Comparison of ENCODE assay signal across 24 mouse cellular contexts in the genomic region with DNA sequence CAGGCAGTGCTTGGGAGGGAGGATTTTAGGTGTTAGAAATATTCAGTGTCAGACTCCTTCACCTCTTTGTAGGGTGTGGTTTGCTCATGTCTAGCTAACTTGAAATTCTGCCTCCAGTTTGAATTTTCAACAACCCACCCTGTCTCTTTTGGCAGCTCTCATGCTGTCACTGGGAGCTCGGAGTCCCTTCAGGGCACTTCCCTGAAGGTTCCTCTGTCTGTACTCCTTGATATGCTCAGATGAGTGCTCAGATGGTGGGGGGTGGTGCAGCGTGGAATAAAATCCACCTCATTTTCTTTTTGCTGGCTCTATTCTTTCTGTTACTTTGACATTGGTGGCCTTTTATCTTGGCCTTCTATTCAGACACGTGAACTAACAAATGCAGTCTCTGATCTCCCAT.
"Had no signal": no experiment of that assay in that cellular context is flagged by ENCODE, and none has a peak within 500 bp of the region (broad histone marks: within the 10 kb centered on the region; RNA-seq: fewer than 3 reads in every experiment).

No protein-coding gene starts in this region.

- H3K27me3 ChIP-seq: limb, embryonic 13.5 days; liver, embryonic 12.5 days; liver, embryonic 15.5 days; lung, embryonic 15.5 days; megakaryocyte, embryonic 14.5 days; neural tube, embryonic 12.5 days; neural tube, embryonic 15.5 days; stomach, embryonic 15.5 days had no signal

- DNase-seq: kidney, adult 2 months; kidney, postnatal 10 days; kidney, postnatal 36 days; layer of hippocampus, adult 9-11 months; liver; lung, adult 18-20 months; lung, postnatal 10 days; lung, postnatal 36 days; right cerebral cortex, adult 18-20 months; right cerebral cortex, postnatal 14 days; right cerebral cortex, postnatal 4 days; thymus, adult 2 months; thymus, postnatal 14 days; thymus, postnatal 4 days had no signal

- ATAC-seq: intestine, postnatal 0 days; liver, embryonic 12.5 days had no signal

- H3K9me3 ChIP-seq: limb, embryonic 10.5 days; limb, embryonic 13.5 days; liver, embryonic 12.5 days; liver, embryonic 15.5 days; lung, embryonic 15.5 days; megakaryocyte, embryonic 14.5 days; neural tube, embryonic 12.5 days; neural tube, embryonic 15.5 days; stomach, embryonic 15.5 days had no signal

- H3K27ac ChIP-seq: limb, embryonic 10.5 days; limb, embryonic 13.5 days; liver, embryonic 12.5 days; liver, embryonic 15.5 days; lung, embryonic 15.5 days; neural tube, embryonic 12.5 days; neural tube, embryonic 15.5 days; stomach, embryonic 15.5 days had no signal

- H3K9ac ChIP-seq: limb, embryonic 13.5 days; liver, embryonic 12.5 days; liver, embryonic 15.5 days; lung, embryonic 15.5 days; neural tube, embryonic 12.5 days; neural tube, embryonic 15.5 days; stomach, embryonic 15.5 days had no signal

- H3K4me3 ChIP-seq: limb, embryonic 10.5 days; limb, embryonic 13.5 days; liver, embryonic 12.5 days; liver, embryonic 15.5 days; lung, embryonic 15.5 days; megakaryocyte, embryonic 14.5 days; neural tube, embryonic 12.5 days; neural tube, embryonic 15.5 days; stomach, embryonic 15.5 days had no signal

- H3K4me2 ChIP-seq: limb, embryonic 13.5 days; liver, embryonic 12.5 days; liver, embryonic 15.5 days; lung, embryonic 15.5 days; neural tube, embryonic 12.5 days; neural tube, embryonic 15.5 days; stomach, embryonic 15.5 days had no signal

- H3K4me1 ChIP-seq: limb, embryonic 10.5 days; limb, embryonic 13.5 days; liver, embryonic 12.5 days; liver, embryonic 15.5 days; lung, embryonic 15.5 days; neural tube, embryonic 12.5 days; neural tube, embryonic 15.5 days; stomach, embryonic 15.5 days had no signal
